Mouse (Mus musculus) cerebellum, adult 2 months (tissue): ENCODE results near the gene Flt1.

Source experiments
- CTCF ChIP-seq: fragments of 200-500 bp; IDR thresholded peaks from 2 replicates; pipeline ENCODE4 v1.5.1; 2011; ENCODE audit warnings: low read depth, mild to moderate bottlenecking, control low read depth, low read length, moderate library complexity, borderline replicate concordance; ENCODE audit not compliant: insufficient read depth
- POLR2A ChIP-seq: fragments of 200-500 bp; IDR thresholded peaks from 2 replicates; pipeline ENCODE4 v1.6.1; 2011; ENCODE audit warnings: low read length, control low read depth, borderline replicate concordance; ENCODE audit not compliant: insufficient read depth

DNA sequence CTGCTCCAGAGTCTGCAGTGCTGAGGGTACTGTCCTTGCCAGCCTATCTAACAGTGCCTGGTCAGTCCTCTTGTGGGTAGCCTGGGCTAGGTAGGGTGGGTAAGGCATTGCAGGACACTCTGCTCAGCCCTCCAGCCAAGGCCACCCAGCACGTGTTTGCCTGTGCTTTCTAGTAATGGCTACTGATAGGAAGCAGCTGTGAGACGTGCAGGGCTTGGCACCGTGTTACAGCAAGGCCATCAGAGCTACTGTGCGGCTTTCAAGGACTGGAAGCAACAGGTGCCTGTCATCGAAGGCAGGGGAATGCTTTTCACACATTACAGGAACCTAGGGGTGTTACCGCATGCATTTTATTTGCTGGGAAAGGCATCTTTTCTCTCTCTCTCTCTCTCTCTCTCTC lies 148.8 kb downstream of the Flt1 start:
- TF ChIP-seq POLR2A = no peak
- no peak for TF ChIP-seq CTCF
